Mouse (Mus musculus) granulocyte monocyte progenitor cell, adult 5-6 weeks (primary cell): ENCODE results near the gene Prkrip1. TPM values are rescaled to one million over a fixed set of nuclear protein-coding genes. Genes with fewer than 3 reads are reported as not detected.

ENCODE experiments used
- ATAC-seq: replicated peaks from 2 replicates; pipeline ENCODE4 v1.8.0; 2016; ENCODE audit warnings: mild to moderate bottlenecking, moderate TSS enrichment, inconsistent platforms; ENCODE audit not compliant: poor library complexity, severe bottlenecking
- total RNA-seq, 2 experiments: library from RNA; stranded (forward) in 1 of 2; stranded (reverse) in 1 of 2; fragments of 200-712, 200-1000 nt in 1 of 2; fragments of >200 nt in 1 of 2; fragmentation: Nextera tagmentation in 1 of 2; gene quantifications; 2 replicates each; pipeline ENCODE4 v1.2.3; 2014 to 2017

The Prkrip1 gene
- total RNA-seq, 2 experiments from 2014 or later, result 42.1 to 89.4 TPM

DNA sequence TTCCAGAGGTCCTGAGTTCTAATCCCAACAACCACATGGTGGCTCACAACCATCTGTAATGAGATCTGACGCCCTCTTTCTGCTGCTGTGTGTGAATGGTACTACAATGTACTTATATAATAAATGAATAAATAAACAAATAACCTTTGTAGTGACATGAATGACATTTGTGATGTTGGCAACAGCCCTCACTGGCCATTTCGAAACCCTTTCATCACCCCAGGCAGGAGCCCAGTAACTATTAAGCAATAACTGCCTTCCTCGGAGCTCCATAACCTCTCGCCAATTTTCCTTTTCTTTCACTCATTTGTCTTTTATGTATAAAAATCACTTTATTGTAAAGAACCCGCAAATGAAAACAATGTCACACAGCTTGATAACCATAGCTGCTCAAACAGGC, 15.0 kb upstream of the Prkrip1 start:
- ATAC-seq, result peak; percentile 13; the same call in 1 of the 2 replicates

DNA sequence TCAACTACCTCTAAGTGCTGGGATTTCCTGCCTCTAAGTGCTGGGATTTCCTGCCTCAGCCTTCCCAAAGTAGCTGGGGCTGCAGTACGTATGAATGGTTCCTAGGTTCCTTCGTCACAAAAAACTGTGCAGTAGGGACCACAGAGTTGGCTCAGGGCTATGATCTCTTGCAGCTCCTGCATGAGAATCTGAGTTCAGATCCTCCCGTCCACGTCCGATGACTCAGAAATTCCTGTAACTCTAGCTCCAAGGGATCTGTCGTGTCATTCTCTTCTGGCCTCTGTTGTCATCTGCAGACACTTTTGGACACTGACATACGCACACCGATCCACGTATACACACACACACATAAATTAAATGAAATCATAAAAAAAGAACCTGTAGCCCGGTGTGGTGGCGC, 14.0 kb upstream of the Prkrip1 start:
- no peak for ATAC-seq

DNA sequence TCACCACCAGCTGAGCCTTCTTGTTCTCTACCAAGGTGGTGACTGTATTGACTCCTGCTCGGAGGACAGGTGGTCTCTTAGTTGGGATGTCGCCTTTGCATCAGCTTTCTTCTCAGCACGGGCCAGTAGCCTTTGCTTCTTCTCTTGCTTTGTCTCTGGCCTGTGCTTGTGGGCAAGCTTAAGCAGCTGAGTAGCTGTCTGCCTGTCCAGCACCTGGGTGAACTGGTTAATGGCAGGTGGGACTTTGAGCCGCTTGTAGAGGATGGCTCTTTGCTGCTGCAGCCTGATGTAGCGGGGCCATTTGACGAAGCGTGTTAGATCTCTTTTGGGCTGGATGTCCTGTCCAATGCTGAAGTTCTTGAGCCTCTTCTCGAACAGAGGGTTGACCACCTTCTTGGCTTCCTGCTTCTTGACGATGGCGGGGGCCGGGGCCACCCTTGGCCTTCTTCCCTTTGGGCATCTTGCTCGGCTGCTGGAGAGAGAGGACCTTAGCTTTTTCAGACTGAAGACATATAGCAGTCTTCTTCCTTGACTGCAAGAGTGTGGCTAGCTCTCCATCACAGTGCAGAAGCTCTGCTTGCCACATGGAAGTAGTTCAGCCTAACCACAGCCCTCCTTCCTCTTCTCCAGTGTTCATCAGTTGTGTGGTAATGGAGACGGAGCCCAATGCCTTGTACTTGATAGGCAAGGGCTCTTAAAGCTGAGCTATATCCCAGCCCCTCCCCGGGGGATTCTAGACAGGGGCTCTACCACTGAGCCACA, 12.8 kb upstream of the Prkrip1 start:
- peak; percentile 80 for ATAC-seq

DNA sequence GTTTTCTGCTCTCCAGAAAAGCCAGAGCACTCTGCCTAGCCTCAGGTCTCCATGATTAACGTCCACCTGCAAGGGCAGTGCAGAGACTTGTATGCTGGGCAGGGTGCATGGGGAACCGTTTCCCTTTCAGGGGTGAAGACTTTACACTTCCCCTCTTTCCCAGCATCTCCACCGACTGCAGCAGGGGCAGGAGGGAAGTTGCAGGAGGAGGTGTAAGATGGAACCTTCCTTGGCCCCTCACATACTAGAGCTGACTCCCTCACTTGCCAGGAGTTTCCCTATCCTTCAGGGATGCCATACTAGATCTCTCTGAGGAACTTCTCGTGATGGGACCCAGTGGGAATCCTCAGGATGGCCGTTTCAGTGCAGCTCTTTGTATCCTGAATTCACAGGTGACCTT, 11.8 kb upstream of the Prkrip1 start:
- peak; percentile 45 for ATAC-seq

DNA sequence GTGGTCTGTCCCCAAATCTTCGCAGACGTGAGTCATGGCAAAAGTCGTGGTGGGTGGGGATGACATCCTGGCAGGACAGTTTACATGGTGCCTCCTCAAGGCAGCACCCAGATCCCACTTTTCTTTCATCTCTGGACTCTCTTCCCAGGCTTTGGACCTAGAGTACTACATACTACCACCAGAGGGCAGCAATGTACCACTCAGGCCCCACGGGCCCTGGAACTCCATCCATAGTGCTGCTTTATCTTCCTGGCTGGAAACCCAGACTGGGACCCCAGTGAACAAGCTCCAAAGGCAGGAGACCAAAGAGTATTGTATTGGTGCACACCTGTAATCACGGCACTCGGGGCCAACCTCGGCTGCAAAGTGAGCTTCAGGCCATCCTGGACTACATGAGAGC, 3.1 kb upstream of the Prkrip1 start:
- peak; percentile 50 for ATAC-seq

DNA sequence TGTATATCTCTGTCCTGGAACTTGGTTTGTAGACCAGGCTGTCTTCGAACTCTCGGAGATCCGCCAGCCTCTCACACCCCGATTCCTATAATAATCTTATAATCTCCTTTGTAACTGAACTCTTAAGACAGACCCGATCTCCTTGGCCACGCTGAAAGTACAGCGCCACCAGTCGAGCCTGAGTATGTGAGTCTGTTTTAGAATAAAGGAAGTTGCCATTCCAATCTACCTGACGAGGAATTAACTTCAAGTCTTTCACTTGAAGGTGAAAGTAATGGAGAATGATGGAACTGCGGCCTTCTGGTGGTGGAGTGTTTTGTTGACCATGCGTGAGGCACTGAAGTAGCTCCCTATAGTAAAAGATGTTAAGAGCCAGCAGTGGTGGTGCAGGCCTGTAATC, 763 bp upstream of the Prkrip1 start:
- no peak for ATAC-seq

DNA sequence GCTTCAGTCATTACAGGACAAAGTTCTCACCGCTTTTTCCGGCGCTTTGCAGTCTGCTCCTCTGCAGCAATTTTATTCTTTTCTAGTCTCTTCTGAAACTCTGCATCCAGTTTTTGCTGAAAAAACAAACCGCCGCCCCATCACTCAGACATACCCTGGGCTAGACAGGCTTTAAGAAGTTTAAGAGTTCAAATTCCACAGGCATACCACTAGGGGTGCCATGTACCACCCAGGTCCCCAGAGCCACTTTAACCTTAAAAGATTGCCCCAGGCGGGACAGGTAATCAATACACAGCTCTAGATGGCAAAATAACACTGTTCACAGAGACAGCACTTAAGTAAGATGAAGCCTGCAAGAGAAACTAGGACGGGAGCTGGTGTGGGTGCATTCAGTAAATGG, 6.9 kb downstream of the Prkrip1 start:
- peak; percentile 46; the same call in 1 of the 2 replicates for ATAC-seq

DNA sequence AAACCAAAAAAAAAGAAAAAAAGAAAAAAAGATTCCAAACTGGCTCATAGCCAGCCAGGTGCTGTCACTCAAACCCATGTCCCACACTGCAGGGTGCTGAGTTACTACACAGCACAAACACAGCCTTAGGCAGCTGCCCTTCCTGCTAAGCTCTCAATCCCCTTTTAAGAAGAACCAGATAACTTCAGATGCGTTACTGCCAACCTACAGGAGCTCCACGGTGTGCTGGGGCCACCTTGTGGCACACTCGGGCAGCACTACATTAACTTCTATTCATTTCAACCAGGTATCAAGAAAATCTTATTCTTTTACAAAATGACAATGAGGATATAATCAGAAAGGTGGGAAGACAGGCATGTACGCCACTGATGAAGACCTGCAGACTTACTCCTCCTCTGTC, 12.0 kb downstream of the Prkrip1 start:
- peak; percentile 66 for ATAC-seq

DNA sequence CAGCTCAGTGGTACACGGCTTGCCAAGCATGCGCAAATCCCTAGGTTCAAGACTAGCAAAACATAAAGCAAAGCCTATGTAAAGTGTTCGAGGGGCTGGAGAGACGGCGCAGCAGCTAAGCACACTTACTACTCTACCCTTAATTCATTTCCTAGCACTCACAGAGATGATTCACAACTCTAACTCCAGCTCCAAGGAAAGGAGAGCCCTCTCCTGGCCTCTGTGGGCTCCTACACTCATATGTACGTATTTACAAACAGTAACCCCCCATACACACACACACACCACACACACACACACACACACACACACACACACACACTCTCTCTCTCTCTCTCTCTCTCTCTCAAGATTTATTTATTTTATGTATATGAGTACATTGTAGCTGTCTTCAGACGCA, 15.0 kb downstream of the Prkrip1 start:
- no peak for ATAC-seq

DNA sequence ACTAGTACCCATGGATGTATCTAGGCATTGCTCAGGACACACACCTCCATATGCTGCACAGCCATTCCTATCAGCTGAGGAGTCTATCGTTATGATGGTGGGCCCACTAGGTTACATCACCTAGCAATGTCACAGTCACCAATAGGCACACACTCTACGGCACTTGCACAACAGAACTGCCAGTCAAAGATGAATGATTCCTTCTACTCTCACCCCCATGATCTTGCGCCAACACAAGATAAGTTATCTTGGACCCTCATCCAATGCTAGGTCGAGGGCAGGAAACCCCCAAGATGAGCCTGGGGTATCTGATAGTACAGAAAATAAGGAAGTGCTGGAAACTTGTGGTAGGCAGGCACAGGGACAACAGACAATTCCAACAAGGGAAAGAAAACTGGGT, 15.9 kb downstream of the Prkrip1 start:
- peak; percentile 57 for ATAC-seq

DNA sequence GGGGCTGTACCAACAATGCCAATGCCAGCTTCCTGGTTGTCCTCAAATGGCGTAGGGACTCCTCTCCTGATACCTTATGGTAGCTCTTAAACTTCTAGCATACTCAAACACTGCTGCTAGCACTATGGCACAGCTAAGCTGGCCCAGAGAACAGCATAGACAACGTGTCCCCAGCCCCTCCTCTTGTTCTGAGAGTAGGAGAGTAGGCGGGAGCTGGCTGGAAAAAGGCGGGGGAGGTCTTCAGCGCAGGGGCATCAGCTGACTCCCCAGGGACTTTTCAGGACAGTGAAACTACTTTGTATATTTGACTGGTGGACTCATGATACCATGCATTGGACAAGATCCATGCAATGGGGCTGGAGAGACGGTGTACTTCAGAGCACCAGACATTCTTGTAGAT, 16.7 kb downstream of the Prkrip1 start:
- ATAC-seq, result no peak

DNA sequence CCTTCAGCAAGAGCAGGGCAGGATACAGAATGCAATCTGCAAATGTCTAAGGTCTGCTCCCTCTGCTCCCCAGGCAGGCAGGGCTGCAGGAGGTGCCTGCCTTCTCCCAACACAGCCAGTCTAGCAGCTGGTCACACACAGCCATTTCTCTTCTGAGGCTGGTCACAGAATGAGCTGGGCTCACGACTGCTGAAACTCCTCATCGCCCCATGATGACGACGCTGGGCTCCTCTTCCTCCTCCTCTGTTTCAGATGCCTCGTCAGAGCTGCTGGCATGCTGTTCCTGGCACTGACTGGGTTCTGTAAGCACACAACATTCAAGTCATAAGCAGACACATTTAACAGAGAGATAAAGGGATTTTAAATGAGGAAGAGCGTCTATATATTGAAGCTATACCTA, 17.6 kb downstream of the Prkrip1 start:
- ATAC-seq, result no peak

DNA sequence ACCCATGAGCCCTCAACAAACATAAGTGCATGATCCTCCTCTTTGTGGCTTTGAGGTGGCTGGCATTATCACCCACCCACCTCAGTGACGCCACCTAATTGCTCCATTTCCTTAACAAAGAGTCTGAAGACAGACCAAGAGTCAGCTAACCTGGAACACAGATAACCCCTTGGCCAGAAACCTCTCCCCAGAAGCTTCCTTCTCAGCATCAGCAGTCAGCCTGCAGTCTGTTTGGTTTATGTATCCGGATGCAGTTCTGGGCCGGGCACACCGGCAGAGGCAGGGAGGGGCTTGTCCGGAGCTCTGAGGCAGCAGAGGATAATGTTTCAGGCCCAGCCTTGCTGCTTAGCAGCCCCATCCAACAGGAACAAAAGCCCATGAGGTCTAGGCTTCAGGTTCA, 19.2 kb downstream of the Prkrip1 start:
- ATAC-seq, result peak; percentile 55

DNA sequence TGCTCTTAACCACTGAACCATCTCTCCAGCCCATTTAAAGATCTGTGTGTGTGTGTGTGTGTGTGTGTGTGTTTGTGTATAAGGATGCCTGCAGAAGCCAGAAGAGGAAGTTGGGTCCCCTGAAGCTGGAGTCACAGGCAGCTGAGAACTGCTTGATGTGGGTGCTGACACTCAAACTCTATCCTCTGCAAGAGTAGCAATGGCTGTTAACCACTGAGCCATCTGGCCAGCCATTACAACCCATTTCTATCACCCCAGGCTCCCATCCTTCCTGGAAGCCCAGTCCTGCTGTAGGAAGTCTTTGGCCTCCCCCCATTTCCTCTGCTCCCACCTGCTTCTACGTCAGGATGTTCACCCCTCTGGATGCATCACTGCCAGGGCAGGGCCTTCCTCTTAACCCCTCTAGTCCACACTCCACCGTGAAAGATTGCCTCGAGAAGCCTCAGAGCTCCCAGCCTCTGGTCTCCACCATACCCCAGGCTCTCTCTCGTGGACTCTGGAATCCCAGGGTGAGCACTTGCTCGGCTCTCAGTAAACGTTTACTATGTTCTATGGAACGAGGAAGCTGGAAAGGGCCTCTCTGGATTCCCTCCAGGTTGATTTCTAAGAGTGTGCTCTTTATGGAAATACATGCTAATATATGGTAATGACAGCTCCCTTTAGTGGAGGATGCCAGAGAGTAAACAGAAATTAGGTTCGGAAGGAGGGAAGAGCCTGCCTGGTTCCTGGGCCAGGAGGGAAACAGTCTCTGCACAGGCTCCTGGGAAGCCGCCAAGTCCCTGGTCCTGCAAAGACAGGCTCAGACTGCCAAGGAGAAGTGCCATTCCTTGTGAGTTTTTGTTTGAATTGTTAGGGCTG, 24.9 kb downstream of the Prkrip1 start:
- no peak; the same call in 1 of the 2 replicates for ATAC-seq

DNA sequence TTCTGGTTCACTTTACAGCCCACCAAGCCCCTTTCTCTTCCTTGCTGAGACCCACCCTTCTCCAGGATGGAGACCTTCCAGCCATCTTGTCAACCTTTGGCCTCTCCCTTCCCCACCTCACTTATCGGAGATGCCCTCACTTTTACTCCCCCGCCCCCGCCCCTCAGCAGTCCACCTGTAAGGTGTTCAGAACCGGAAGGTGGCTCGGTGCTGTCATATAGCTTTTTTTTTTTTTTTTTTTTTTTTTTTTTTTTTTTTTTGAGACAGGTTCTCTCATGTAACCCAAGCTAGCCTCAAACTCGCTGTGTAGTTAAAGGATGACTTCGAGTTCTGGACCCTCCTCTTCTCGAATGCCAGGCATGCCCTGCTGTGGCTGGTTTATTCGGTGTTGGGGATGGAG, 25.8 kb downstream of the Prkrip1 start:
- ATAC-seq, result no peak

DNA sequence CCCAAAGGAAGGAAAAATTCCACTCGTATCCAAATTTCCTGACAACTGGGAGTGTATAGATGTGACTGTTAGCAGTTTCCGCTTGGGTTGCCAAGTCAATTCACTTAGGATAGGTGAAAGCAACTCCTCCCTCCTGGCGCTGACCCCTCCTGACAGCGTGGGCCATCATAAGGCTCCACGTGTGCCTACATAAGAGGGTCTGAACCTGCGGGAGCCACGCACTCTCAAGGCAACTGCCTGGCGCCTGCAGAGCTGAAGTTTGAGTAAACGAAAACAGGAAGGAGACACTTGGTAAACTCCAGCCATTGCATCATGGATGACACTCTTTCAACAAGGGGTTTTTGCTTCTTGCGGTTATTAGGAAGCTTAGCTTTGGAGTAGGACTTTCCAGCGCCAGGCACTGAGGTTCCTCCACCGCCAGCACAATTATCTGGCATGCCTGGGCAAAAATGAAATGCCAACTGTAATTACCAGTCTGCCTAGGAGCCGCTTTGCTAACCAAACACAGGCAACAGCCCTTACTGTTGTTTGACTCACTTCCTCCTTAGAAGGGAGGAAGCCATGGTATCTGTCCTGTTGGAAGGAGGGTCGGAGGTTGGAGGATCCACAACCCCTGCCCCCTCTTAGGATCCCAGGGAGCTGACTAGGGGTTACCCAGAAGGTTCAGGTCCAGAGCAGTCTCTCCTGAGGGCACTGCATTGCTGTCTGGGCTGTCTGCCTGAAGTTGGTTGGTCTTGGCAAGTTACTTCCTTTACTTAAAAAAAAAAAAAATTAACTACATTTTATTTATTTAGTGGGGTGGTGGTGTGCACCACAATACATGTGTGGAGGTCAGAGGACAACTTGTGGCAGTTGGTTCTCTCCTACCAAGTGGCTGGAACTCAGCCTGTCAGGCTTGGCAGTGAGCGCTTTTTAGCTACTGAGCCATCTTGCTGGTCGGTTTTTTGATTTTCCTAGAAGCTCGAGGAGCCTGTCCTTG, 27.1 kb downstream of the Prkrip1 start:
- peak; percentile 75 for ATAC-seq

DNA sequence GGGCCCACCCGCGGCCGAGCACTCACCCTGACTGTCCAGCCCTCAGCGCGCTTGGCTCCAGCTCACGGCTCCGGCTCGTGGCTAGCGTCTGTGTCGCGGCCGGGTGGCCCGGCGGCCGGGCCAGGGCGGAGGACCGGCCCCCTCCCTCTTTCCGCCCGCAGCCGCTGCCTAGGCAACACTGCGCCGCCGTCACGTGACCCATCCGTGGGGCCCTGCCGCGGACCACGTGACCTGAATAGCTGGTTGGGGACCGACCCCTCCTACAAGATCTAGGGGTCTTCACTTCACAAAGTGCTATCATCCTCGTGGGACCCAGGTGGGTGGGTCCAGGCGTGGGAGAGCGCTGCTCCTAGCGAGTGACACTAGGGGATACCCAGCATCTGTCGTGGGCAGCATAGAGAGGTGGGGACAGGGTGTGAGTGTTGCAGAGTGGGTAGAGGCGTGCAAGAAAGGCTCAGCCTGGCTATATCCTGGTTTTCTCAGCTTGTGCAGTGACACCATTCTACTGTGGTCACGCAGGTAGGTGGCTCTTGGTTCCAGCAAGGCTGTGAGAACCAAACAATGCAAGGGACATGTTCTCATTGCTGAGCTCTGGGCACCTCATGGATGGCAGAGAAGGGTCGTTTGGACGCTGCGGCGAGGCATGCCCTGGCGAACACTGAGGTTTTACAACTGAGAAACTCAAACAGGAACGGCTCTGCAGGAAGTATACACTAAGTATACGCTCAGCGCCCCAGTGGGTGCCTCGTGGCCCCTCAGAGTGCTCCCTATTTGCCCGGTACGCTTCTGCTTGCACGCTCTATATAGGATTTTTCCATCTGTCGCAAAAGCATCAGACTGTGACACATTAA, 28.0 kb downstream of the Prkrip1 start, which contains the start of gene Orai2:
Gene Orai2, minus strand, starts transcription at position 202 of the 851 bp plus-strand sequence.
- peak; percentile 41 for ATAC-seq

DNA sequence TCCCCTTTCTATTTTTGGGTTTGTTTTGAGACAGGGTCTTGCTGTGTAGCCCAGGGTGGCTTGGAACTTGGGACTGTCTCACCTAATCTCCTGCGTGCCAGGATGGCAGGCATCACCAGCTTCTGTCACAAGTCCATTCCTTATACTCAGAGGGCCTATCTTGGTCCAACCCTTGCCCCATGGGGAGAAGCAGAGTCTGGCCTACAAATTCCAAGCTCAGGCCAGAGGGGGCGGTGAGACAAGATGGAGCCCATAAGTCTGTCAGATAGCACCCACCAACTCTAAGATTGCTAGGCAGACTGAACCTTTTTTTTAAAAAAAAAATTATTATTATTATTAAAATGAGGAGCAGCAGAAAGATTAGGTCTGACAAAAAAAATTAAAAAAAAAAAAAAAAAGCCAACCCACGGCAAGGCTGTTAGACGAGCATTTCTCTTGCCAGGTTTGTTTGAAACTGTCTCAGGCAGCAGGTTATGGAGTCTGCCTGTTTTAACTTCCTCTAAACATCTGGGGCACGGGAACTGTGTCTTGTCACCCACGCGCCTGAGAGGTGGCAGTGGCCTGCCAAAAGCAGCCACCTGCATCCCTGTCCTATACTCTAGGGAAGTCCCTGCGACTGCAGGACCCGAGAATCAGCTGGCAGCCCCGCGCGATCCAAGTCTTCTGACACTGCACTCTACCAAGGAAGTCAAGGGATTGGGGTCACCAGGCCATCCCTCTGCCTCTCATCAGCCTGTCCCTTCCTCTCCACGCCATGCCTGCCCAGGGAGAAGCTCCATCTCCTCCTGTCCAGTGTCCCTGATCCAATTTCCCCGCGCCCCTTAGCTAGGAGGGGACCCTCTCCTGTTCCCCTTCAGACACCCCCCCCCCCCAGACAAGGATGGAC, 28.9 kb downstream of the Prkrip1 start:
- ATAC-seq, result peak; percentile 33
